Mouse (Mus musculus) brain, adult 2 months (tissue): ENCODE measurements around the gene Gata2.

ENCODE experiments used
- DNase-seq: peaks from one replicate; pipeline ENCODE4 v3.0.0; 2011; ENCODE audit warnings: low read depth, low spot score

The Gata2 gene

DNA sequence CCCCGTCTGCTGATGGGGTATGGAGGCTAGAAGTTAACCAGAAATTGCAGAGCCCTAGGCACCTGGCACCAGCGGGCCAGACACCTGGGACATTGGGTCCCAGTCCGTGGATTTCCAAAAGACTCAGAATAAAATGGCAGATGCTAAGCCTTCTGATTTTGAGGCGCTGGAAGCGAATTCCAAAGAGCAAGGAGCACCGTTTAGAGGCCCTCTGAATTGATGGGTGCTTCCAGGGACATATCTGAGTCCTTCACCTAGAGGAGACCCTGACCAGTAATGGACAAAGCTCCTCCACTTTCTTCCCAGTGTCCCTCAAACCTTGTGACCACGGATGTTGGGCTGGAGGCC lies 1.3 kb downstream of the Gata2 start:
- DNase-seq = no peak

DNA sequence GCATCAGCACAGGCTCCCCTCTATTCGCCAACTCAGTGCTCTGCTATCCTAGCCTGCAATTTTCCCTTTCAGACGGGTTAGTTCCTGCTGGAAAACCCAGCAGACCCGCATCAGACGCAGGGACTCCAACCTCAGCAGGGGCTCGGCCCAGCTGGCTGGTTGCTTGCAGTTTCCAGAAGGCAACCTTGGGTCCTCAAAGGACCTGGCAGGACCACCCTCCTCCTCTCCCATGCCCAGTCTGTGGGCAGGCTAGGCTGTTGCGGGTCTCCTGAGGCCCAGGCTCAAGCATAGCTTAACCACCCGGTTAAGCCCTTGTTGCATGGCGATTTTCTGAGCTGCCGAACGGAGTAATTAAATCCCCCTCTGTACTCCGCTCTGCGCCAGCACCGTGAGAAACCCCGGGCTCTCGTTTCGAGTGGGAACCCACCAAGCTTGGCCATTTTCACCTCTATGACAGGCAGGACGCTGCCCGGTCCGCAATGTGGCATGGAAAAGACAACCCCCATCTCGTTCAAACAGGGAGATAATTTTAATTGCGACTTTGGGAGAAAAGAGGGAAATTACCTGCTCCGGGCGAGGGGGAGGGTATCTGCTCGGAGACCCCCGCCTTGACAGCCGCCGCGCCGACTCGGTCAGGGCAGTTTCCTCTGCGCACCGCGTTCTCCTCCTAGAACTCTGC lies 2.5 kb downstream of the Gata2 start:
- DNase-seq = no peak

DNA sequence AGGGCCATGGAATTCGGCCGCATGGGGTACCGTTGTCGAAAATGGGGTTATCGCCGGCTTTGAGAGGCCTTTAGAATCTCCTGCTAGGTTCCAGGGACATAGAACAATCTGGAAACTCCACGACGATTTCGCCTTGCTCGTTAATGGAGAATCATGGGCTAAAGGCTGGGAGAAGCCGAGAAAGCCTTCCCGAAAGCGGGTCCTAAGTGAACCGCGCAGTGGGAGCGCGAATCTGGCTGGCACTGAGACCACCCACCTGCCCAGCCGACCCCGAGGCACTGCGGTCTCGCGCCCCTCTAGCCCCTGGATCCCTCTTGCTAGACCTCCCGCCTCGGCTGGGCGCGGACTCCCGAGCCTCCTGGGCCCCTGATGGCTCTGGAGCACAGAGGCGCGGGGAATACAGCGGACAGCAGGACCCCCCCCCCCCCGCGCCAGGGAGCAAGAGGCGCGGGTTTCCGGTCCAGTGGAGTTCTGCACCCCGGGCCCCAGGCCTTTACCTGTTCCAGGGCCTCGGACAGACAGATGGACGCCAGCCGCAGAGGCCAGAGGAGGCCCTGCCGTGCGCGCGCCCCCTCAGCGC lies 3.1 kb downstream of the Gata2 start:
- DNase-seq = no peak

DNA sequence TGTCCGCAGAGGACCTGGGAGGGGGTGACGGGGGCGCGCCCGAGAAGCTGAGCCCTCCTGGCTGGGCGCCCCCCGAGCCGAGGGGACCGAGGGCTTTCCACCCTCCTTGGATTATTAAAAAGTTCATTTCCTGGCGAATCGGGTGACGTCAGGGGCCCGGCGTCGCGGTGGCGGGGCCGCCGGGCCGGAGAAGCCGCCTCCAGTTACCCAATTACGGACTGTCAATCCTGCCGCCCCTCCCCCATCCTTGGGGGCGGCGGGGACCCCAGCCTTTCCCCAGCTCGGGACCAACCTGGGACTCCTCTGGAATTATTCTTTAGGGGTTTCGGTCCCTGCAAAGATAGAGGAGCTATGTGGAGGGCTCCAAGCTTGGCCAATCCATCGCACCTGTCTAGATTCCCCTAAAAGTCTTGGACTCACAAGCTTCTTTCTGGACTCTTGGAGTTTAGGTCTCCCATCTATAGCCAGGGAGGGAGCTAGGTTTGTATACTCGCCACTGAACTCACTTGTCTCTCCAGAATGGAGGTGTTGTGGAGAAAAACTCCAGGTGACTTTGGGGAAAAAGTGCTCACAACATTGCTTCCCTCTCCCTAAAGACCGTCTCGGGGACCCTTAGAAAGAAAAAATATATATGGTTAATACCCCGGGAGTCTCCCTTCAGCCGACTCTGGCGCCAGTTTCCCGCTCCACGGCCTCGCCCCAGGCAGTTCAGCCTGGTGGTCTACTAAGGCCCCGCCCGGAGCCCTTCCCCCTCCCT lies 3.8 kb downstream of the Gata2 start:
- DNase-seq = no peak

DNA sequence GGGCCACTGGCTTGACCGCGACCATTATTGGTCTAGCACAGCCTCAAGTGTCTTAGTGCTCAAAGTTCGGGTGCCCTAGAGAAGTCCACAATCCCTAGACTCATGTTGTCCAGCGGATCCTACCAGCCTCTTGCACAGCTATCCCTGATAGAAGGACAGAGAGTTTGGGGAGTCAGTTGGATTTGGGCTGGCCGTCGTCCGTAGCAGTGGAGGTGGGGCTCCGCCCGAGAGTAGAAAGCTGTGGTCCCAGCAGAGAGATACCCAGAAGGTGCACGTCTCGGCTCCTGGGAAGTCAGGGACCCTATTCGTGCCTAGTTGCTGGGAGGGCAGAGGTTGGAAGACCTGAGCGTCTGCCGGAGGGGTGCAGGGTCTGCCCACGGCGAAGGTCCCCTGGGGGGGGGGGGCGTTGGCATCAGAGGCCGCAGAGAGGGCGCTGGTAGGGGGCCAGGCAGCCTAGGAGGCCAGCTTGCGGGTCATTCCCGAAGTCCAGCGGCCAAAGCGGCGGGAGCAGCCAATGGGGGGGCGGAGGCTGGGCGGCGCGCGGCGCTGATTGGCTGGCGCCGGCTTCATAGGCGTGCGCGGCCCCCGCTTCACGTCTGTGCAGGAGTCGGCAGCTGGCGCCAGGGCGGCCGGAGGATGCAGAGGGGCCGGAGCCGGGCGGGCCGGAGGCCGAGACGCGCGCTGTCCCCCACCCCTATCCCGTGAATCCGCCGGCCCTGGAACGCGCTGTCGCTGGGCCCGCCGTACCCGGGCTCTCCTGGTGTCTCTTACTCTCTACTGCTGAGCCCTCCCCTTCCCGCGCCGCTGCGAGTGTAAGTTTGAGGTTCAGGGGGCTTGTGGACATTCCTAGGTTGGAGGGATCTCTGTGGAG lies 4.6 kb downstream of the Gata2 start:
- DNase-seq = no peak

DNA sequence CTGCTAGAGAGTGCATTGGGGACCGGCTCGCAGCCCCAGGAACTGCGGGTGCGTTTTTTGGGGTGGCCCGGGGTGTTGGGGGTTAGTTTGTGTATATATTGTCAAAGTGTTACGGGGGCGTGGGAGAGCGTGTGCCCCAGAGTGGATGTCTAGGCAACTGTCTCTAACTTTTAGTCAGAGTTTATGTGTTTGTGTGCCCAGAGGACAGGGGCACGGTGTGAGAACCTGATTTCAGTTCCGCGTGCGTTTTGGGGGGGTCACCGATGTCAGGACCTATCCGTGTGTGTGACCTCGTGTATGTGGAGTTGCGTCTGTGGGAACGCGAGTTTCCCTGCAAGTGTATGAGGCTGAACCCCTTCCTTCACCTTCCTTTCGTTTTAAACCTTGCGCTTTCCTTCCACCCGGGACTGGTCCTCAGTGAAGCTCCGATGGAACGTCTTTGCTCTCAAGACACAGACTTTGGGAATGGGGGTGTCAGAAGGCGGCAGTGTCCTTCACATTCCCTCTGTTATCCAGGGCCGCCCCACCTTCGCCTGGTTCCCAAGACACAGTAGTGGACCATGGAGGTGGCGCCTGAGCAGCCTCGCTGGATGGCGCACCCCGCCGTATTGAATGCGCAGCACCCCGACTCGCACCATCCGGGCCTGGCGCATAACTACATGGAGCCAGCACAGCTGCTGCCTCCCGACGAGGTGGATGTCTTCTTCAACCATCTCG lies 5.5 kb downstream of the Gata2 start:
- no peak for DNase-seq

DNA sequence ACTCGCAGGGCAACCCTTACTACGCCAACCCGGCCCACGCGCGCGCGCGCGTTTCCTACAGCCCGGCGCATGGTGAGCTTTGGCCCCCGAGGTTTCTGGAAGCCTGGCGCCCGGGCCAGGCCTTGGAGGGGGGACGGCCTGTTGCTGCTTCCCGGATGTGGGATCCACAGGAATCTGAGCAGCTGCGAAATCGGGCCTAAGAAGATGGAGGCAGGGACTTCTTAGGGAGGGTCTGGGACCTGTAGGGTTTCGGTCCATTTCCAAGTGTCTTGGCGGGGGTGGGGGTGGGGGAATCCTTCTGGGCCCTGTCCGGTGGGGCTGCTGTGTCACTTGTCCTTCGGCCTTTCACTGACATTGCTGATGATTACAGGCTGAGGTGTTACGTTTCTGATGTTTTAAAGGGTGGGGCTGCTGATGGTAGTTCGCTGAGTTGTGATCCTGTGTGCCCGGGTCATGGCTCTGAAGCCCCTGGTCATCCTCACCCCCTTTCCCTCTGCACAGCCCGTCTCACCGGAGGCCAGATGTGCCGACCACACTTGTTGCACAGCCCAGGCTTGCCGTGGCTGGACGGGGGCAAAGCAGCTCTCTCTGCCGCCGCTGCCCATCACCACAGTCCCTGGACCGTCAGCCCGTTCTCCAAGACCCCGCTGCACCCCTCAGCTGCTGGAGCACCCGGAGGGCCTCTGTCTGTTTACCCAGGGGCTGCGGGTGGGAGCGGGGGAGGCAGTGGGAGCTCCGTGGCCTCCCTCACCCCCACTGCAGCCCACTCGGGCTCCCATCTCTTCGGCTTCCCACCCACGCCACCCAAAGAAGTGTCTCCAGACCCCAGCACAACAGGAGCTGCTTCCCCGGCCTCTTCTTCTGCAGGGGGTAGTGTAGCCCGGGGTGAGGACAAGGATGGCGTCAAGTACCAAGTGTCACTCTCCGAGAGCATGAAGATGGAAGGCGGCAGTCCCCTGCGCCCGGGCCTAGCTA lies 6.3 kb downstream of the Gata2 start:
- no peak for DNase-seq

DNA sequence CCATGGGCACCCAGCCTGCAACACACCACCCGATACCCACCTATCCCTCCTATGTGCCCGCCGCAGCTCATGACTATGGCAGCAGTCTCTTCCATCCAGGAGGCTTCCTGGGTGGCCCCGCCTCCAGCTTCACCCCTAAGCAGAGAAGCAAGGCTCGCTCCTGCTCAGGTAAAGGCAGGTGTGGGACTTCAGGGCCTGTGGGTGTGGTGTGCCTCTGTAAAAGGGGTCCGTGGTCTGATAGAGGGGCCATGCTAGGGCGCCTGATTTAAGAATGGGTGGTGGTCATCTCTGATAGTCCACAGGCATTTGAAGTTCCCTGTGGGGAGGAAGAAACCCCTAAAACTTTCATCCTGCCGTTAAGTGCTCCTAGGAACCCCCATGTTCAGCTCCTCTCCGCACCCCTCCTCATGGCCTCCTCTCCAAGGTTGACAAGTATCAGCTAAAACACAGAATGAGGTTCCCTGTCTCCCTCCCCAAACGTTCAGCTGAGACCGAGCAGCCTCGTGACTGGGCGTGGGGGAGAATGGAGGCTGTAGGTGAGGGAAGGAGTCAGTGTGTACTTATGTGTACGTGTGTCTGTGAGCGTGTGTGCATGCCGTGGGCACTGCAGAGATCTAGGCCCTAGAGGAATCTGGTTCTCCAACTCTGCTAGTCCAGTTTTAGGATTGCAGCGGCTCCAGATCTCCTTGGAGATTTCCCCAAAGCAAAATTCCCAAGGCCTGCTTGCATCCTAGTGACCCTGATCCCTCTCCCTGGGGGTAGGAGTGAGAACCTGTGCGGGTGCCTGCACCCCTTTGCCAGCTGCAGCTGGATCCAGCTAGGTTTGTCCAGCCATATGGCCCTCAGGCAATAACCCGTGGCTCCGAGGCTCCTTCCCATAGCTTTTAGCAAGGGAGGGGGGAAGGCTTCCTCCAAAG lies 7.3 kb downstream of the Gata2 start:
- no peak for DNase-seq

DNA sequence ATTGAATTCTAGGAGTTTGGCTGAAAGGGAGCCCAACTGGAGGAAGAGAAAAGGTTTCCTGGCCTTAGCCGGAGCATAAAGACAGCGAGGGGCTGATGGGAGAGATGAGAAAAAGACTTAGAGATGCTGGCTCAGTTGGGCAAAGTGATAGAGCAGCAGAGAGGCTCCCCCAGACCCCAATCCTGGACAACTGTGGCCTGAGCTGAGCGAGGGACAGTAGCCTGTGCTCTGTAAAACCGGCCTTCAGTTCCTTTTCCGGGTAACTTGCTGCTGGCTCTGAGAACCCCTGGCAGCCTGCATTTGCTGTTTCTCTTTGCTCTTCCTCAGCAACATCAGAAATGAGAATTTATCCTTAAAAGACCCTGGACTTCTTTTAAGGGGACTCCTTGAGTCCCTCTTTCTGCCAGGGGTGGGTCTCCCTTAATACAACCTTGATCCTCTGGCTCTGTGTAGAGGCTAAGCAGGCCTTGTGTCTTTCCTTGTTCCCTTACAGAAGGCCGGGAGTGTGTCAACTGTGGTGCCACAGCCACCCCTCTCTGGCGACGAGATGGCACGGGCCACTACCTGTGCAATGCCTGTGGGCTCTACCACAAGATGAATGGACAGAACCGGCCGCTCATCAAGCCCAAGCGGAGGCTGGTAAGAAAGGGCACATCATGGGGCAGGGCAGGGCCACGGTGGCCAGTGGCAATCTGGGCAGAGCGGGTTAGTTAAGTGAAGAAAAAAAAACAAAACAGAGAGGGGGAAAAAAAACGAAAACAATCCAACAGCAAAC lies 8.4 kb downstream of the Gata2 start:
- DNase-seq = no peak

DNA sequence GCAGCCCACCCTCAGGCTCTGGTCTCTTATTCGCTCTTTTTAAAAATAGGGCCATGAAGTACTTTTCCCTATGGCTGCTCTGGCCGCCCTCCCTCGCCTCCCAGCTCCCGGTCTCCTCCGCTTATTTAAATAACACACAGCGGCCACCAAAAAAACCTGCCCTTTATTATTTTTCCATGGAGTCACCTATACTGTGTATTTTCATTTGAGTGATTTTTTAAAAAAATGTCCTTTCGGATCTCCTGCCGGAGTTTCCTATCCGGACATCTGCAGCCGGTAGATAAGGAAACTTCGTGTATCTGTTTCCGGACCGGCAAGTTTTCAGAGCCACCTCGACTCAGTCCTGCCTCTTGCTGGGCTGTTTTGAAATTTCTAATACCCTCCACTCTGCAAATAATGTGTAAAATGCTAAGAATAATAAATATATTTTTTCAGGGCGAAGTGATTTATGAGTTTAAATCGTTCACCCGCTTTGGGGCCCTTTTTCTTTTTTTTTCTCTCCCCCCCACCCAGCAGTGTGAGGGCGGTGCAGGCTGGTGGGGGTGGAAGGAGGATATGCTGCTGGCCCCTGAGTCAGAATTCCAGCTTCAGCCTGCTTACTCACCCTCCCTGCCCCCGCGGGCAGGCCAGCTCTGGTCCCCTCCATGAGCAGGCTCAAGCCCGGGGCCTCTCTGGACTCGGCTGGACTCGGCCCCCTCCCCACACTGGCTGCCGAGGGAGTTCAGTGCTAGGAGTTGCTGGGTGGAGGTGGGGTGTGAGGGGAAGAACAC lies 9.4 kb downstream of the Gata2 start:
- DNase-seq = no peak

DNA sequence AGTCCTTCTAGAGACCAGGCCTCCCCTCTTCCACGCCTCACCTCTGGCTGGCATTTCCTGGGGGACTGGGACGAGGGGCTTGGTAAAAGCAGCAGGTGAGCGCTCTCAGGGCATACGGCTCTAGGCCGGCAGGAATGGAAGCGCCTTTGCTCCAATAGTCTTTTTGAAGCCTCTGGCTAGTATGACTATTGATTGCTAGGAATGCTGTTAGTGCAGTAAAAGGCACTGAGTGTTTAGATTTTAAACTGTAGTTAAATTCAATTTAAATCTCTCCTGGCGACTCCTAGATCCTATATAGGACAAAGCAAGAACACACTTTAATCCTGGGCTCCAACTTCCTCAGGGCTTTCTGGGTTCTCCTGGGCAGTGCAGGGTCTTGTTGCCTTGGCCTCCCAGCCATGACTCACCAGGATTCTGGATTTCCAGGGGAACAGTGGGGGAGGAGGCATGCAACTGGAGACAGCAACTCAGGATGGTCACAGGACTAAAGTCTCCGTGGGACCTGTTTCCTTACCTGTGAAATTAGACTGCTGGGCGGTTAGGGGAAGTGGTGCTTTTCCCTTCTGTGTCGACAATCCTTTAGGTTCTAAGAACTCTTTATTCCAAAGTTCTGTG lies 10.2 kb downstream of the Gata2 start:
- DNase-seq = no peak

DNA sequence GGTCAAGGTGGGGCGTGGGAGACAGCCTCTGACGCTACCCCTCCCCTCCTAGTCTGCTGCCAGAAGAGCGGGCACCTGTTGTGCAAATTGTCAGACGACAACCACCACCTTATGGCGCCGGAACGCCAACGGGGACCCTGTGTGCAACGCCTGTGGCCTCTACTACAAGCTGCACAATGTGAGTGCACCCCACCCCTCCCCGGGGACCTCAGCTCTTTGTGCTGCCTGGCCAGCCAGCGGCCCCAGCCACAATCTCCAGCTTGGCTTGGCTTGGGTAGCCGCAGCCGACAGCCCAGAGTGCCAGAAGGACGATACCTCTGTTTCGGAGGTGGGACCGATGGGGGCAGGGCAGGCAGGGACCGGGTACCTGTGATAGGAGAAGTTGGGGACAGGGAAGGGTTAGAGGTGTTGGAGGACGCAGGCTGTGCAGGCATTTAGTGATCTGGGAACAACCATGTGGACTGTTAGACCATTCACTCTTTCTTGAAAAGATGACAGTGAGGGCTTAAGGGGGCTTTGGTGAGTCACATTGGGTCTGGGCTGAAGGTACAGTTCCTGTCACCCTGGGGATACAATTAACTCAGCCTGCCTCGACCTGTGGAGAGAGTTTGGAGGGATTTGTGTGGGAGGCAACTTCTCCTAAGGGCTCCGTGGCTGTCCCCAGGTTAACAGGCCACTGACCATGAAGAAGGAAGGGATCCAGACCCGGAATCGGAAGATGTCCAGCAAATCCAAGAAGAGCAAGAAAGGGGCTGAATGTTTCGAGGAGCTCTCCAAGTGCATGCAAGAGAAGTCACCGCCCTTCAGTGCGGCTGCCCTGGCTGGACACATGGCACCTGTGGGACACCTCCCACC lies 11.1 kb downstream of the Gata2 start:
- no peak for DNase-seq

DNA sequence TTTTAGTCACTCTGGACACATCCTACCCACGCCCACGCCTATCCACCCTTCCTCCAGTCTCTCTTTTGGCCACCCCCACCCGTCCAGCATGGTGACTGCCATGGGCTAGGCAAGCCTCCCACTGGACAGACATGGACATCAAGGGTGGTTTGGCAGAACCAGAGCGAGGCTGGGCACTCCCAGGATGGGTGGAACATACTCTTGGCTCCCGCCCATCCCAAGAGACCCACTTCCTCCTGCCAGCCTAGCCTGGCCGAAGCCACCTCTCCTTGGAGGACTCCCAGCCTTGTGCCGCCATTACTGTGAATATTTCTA lies 11.7 kb downstream of the Gata2 start:
- no peak for DNase-seq

DNA sequence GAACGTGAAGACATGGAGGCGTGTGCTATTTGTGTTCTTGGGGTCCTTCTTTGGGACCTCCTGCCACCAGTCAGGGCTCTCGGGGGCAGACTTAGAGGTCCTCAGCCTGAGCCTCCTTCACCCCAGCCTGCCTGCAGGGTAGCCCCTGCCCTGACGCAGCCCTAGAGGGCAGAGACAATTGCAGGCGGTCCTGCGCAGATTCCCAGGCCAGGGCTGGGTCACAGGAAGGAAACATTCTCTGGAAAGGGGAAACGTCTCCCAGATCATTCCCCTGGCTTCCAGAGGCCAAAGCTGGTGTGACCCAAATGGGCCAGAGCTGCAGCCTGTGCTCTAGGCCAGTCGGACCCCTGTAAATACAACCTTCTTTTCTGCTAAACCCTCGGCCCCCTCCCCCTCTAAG lies 12.2 kb downstream of the Gata2 start:
- DNase-seq = no peak

DNA sequence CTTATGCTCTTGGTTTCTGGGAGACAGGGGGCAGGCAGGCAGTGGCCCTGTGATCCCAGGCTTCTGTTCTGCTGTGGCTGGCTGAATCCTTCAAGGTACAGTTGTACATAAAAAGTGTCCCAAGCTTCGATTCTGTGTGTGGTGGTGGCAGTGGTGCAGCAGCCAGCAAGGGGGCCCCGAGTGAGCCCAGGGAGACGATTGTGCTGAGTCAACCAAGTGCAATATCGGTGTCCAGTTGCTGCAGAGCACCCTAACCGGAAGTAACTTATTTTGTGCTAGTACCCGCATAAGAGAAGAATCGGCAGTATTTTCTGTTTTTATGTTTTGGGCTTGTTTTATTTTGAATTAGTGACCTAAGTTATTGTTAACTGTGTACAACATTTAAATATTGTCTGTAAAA lies 12.9 kb downstream of the Gata2 start:
- DNase-seq = no peak

DNA sequence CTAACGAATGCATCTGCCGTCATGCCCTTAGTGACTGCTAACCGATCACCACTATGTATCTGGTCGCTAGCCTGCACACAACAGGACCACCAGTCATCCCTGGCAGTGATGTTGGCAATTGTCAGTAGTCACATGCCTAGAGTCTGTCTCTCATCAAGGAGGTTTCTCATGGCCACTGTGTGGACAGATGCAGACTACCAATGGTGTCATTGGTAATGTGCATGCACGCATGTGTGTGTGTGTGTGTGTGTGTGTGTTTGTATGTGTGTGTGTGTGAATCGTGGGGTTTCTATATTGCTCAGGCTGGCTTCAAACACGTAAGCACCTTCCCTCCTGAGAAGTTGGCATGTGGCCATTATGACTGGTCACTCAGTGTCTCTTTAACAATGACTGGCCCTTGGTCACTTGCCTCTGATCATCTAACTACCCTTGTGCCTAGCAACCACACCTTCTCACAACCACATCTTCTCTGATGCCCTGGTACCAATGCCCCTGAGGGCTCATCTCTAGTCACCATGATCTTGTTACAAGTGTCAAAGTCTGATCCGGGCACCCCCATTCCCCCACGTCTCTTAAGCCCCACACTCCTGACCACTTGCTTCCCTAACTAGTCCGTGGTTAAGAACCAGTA lies 13.8 kb downstream of the Gata2 start:
- no peak for DNase-seq
